Mouse (Mus musculus): ENCODE results near the gene Parvb.

DNA sequence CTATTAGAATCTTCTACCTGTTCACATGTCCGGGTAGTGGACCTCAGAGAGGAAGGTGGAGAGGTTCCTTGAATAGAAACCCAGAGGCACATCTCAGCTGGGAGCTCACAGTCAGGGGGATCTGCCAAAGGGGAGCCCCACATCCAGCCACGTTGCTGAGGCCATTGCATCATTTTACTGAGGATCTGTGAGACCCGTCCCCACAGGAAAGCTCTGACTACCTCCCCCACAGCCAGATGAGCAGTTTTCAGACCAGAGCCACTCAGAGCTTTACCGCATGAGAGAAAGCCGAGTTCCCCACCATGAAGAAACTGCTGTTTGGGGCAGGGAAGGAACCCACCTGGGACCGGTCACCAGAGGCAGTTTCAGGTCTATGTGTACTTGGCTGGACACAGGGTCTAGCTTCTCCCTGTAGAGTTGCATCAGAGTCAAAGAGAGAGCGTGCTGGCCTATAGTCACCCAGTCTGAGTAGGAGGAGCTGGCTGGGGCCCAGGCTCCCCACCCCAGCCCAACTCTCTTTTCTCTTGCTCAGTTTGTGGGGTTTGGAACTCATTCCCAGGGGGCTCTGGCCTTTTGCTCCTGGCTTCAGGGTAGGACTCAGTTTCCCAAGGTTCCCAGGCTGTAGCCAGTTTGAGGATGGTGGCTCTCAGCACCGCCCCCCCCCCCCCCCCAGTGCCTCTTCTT, 93.2 kb downstream of the Parvb start:
- TF ChIP-seq CTCF (conservative IDR thresholded peaks at IDR 0.05 in 1 of 2, IDR thresholded peaks at IDR 0.05 in 1 of 2; ENCODE audit: low read depth in 2 of 2, low read length in 2 of 2) (no peak), CHD2 (IDR thresholded peaks at IDR 0.05; ENCODE audit: low read length) (no peak), ELF1 (IDR thresholded peaks at IDR 0.05; ENCODE audit: low read depth, low read length) (no peak), E2F4 (IDR thresholded peaks at IDR 0.05; ENCODE audit: insufficient replicate concordance, low read depth, low read length) (no peak), MXI1 (IDR thresholded peaks at IDR 0.05; ENCODE audit: low read depth, low read length) (0 out of 2 replicates have a peak, but pooled peaks have one; percentile 18), JUN (IDR thresholded peaks at IDR 0.05; ENCODE audit: insufficient read depth, low read depth, low read length) (no peak), MAFK (IDR thresholded peaks at IDR 0.05; ENCODE audit: insufficient replicate concordance, low read length) (no peak)

All from CH12.LX (cell line).